13 mouse cellular contexts compared by ENCODE assay signal in the genomic region with DNA sequence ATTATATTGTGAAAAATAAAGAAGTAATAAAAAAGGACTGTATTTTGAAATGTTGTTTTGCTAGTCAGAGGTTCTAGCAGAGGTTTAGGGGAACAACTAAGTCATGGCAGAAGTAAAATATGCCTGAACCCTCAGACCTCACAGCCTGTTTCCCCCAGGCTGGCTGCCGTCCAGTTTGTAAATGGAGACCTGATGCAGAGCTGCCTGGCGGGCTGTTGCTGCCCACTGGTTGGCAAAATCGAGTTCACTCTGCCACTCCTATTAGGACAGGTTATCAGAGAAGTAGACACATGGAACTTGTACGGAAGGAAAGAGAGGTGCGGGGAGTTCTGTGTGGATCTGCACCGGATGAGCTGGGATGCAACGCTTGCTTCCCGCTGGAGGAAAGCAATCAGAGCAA.
A peak's percentile ranks its signal among the peaks of the same experiment; 100 is the strongest.
DNase-seq lines count a peak whose midpoint lies in the region; ATAC-seq lines count a peak whose summit lies in the region.
"Had no signal": no experiment of that assay in that cellular context is flagged by ENCODE, and none has a peak within 500 bp of the region (broad histone marks: within the 10 kb centered on the region; RNA-seq: fewer than 3 reads in every experiment).

No protein-coding gene starts in this region.

- peak; percentile 24 to 45 for DNase-seq in cerebellum, postnatal 25 days
- DNase-seq in cerebellum, adult 18-20 months, result no peak
- peak; percentile 36 for DNase-seq in left cerebral cortex, postnatal 4 days
- DNase-seq in left cerebral cortex, adult 11 months (ENCODE audit: low spot score), result no peak
- DNase-seq in NIH3T3 (ENCODE audit: low read depth), result peak; percentile 2
- DNase-seq: adrenal gland, adult 2 months; cerebellum, adult 9-10 months; forebrain, postnatal 0 days; gastrocnemius, postnatal 25 days; heart, postnatal 36 days had no signal

- ATAC-seq in megakaryocyte-erythroid progenitor cell, adult 5-6 weeks (replicated peaks; ENCODE audit: low FRiP score, low TSS enrichment, poor library complexity, severe bottlenecking), result 0 out of 2 replicates have a peak, but pooled peaks have one; percentile 14
- ATAC-seq: forebrain, embryonic 13.5 days; forebrain, postnatal 0 days; intestine, postnatal 0 days had no signal

- intact Hi-C loops in left cerebral cortex, postnatal 4 days (cut with DNase I), result no loop called here

Comparison
In these comparisons a context has a peak if more than half of its experiments do, and no peak if none do; other contexts are left out.
1. DNase-seq: peak in cerebellum, postnatal 25 days (2 of 2), left cerebral cortex, postnatal 4 days (single experiment) and NIH3T3 (single experiment); none in cerebellum, adult 18-20 months (0 of 2) and left cerebral cortex, adult 11 months (single experiment).